Mouse (Mus musculus) forebrain, embryonic 11.5 days (tissue): Measurements from ENCODE around the gene Rpp14. TPM values are rescaled to one million over a fixed set of nuclear protein-coding genes. Genes with fewer than 3 reads are reported as not detected.

ENCODE experiments used
- ATAC-seq: fragments of 200-750 bp; cut with Nextera tagmentation; replicated peaks from 2 replicates; pipeline ENCODE4 v1.8.0; 2017; ENCODE audit warnings: moderate TSS enrichment; ENCODE audit not compliant: low FRiP score
- DNase-seq: peaks from one replicate; pipeline ENCODE4 v3.0.0-alpha.2; 2017; ENCODE audit warnings: low spot score
- H3K27ac ChIP-seq: fragments of 300-500 bp; sonication (generic); 2 replicates; pipeline ENCODE4 v1.5.1; 2014; ENCODE audit warnings: low read depth, low read length
- H3K27me3 ChIP-seq: fragments of 300-500 bp; sonication (generic); 2 replicates; pipeline ENCODE4 v1.6.1; 2014; ENCODE audit warnings: mild to moderate bottlenecking, low read length, mixed read lengths; ENCODE audit not compliant: control insufficient read depth, insufficient read depth
- H3K36me3 ChIP-seq: fragments of 300-500 bp; sonication (generic); 2 replicates; pipeline ENCODE4 v1.6.1; 2014; ENCODE audit warnings: mild to moderate bottlenecking, low read length, moderate library complexity, mixed read lengths; ENCODE audit not compliant: control insufficient read depth, insufficient read depth
- H3K4me1 ChIP-seq: fragments of 300-500 bp; sonication (generic); replicated peaks from 2 replicates; pipeline ENCODE4 v1.6.1; 2014; ENCODE audit warnings: low read length, mixed read lengths; ENCODE audit not compliant: control insufficient read depth, insufficient read depth
- H3K4me2 ChIP-seq: fragments of 300-500 bp; sonication (generic); 2 replicates; pipeline ENCODE4 v1.6.1; 2014; ENCODE audit warnings: low read depth, mild to moderate bottlenecking, low read length, moderate library complexity, mixed read lengths; ENCODE audit not compliant: severe bottlenecking
- H3K4me3 ChIP-seq: fragments of 300-500 bp; sonication (generic); 2 replicates; pipeline ENCODE4 v1.5.1; 2014; ENCODE audit warnings: low read depth, low read length
- H3K9ac ChIP-seq: fragments of 300-500 bp; sonication (generic); 2 replicates; pipeline ENCODE4 v1.6.1; 2014; ENCODE audit warnings: low read length
- H3K9me3 ChIP-seq: fragments of 300-500 bp; sonication (generic); 2 replicates; pipeline ENCODE4 v1.6.1; 2016; ENCODE audit warnings: low read length, mixed read lengths; ENCODE audit not compliant: control insufficient read depth
- WGBS: fragments of 180-500 bp; shearing (Covaris S2); extraction: QIAGEN DNeasy Blood & Tissue Kit; methylation state at CpG from one replicate; pipeline ENCODE4 v1.1.7; 2014; 5-methylcytosine and 5-hydroxymethylcytosine counted together
- polyA plus RNA-seq: library from polyadenylated mRNA; unstranded; fragments of >200 nt; fragmentation: Nextera tagmentation; extraction: Ambion mirVana; gene quantifications from 2 replicates; pipeline ENCODE4 v1.2.1, GENCODE M21; 2014

The Rpp14 gene
- 64.5 and 69.2 TPM in 2 replicates for polyA plus RNA-seq

GRCm38 (mm10) chr14:8080165-8080679, at the start of gene Rpp14:
Gene Rpp14, plus strand, starts transcription at chr14:8080367.
- ATAC-seq = peak; percentile 95
- WGBS = under 1% methylated on average over 47 of the region's 47 CpGs
- peak within 1 kb of the TSS; percentile 65 for H3K4me3 ChIP-seq

GRCm38 (mm10) chr14:8030535-8030934, 49.6 kb upstream of the Rpp14 start:
- no peak overlapping the region for H3K9ac ChIP-seq
- WGBS = 57% methylated on average over 4 of the region's 4 CpGs
- no peaks in the 10 kb centered on the region for H3K36me3 ChIP-seq
- H3K4me2 ChIP-seq = no peak overlapping the region
- H3K27ac ChIP-seq = no peak overlapping the region
- no peaks in the 10 kb centered on the region for H3K27me3 ChIP-seq
- DNase-seq (no peak), ATAC-seq (no peak)
- no peaks in the 10 kb centered on the region for H3K9me3 ChIP-seq
- peaks cover 2% of the 10 kb centered on the region; the same call in 1 of the 2 replicates for H3K4me1 ChIP-seq
- H3K4me3 ChIP-seq = no peak overlapping the region

More at GRCm38 (mm10) chr14:8080165-8080679, at the start of gene Rpp14:
- DNase-seq = peak; percentile 96
- peak within 1 kb of the TSS; percentile 79 for H3K27ac ChIP-seq
- H3K9me3 ChIP-seq = no peaks in the 10 kb centered on the region
- H3K36me3 ChIP-seq = no peaks in the 10 kb centered on the region
- peak within 1 kb of the TSS; percentile 75 for H3K4me2 ChIP-seq
- H3K27me3 ChIP-seq = no peaks in the 10 kb centered on the region
- no peaks in the 10 kb centered on the region for H3K4me1 ChIP-seq
- H3K9ac ChIP-seq = peak within 1 kb of the TSS; percentile 72

GRCm38 (mm10) chr14:8032087-8032944, 47.9 kb upstream of the Rpp14 start:
- H3K36me3 ChIP-seq = no peaks in the 10 kb centered on the region
- ATAC-seq (no peak), DNase-seq (no peak)
- H3K4me2 ChIP-seq = no peak overlapping the region
- H3K4me1 ChIP-seq = peaks cover 2% of the 10 kb centered on the region; the same call in 1 of the 2 replicates
- WGBS = 57% methylated on average over 13 of the region's 13 CpGs
- H3K27me3 ChIP-seq = no peaks in the 10 kb centered on the region
- H3K4me3 ChIP-seq = no peak overlapping the region
- H3K9me3 ChIP-seq = no peaks in the 10 kb centered on the region
- H3K9ac ChIP-seq = no peak overlapping the region
- no peak overlapping the region for H3K27ac ChIP-seq

GRCm38 (mm10) chr14:8034561-8034960, 45.6 kb upstream of the Rpp14 start:
- H3K36me3 ChIP-seq = no peaks in the 10 kb centered on the region
- H3K4me3 ChIP-seq = no peak overlapping the region
- no peak overlapping the region for H3K9ac ChIP-seq
- no peak overlapping the region for H3K27ac ChIP-seq
- no peaks in the 10 kb centered on the region for H3K27me3 ChIP-seq
- H3K4me2 ChIP-seq = no peak overlapping the region
- H3K9me3 ChIP-seq = no peaks in the 10 kb centered on the region
- peaks cover 2% of the 10 kb centered on the region; the same call in 1 of the 2 replicates for H3K4me1 ChIP-seq
- WGBS = 76% methylated on average over 5 of the region's 5 CpGs
- DNase-seq (no peak), ATAC-seq (no peak)

GRCm38 (mm10) chr14:8035951-8036350, 44.2 kb upstream of the Rpp14 start:
- no peak for ATAC-seq
- Histone ChIP-seq H3K36me3 (no peaks in the 10 kb centered on the region), H3K9ac (no peak overlapping the region), H3K4me1 (no peaks in the 10 kb centered on the region), H3K9me3 (no peaks in the 10 kb centered on the region), H3K4me3 (no peak overlapping the region), H3K4me2 (no peak overlapping the region), H3K27ac (no peak overlapping the region), H3K27me3 (no peaks in the 10 kb centered on the region)
- WGBS = 92% methylated on average over 6 of the region's 6 CpGs
- DNase-seq = no peak

- no peak overlapping the region for H3K9ac ChIP-seq
- WGBS = 62% methylated on average over 5 of the region's 5 CpGs
- ATAC-seq (no peak), DNase-seq (no peak)
- H3K4me2 ChIP-seq = no peak overlapping the region
- no peak overlapping the region for H3K4me3 ChIP-seq
- H3K27ac ChIP-seq = no peak overlapping the region
- no peaks in the 10 kb centered on the region for H3K9me3 ChIP-seq
- no peaks in the 10 kb centered on the region for H3K27me3 ChIP-seq
- H3K36me3 ChIP-seq = no peaks in the 10 kb centered on the region
- no peaks in the 10 kb centered on the region for H3K4me1 ChIP-seq
These were observed 43.8 kb upstream of the Rpp14 start for GRCm38 (mm10) chr14:8036406-8036805.

DNA sequence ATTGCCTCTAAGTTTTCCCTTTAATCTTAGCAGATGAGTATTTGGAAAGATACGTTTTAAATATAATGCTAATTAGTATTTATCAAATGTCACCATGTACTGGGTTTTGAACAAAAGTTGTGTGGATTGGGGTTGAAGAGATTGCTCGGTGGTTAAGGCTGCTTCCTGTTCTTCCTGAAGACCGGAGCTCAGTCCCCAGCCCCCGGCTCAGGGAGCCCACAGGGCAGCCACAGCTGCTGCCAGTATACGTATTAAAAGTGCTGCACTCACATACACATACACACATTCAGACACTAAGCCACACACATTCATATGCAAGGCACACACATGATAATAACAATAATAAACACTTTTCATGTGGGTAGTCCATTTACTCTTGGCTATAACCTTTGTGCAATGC, 42.0 kb upstream of the Rpp14 start:
- ATAC-seq = no peak
- Histone ChIP-seq H3K4me1 (no peaks in the 10 kb centered on the region), H3K4me3 (no peak overlapping the region), H3K9me3 (no peaks in the 10 kb centered on the region), H3K27ac (no peak overlapping the region), H3K27me3 (no peaks in the 10 kb centered on the region), H3K4me2 (no peak overlapping the region), H3K36me3 (no peaks in the 10 kb centered on the region), H3K9ac (no peak overlapping the region)
- WGBS = 82% methylated on average over 5 of the region's 5 CpGs
- DNase-seq = no peak

GRCm38 (mm10) chr14:8038791-8039448, 41.2 kb upstream of the Rpp14 start:
- WGBS = 87% methylated on average over 7 of the region's 7 CpGs
- H3K9me3 ChIP-seq = no peaks in the 10 kb centered on the region
- no peak overlapping the region for H3K27ac ChIP-seq
- no peaks in the 10 kb centered on the region for H3K36me3 ChIP-seq
- no peak overlapping the region for H3K4me3 ChIP-seq
- DNase-seq = no peak
- no peaks in the 10 kb centered on the region for H3K4me1 ChIP-seq
- no peak overlapping the region for H3K4me2 ChIP-seq
- ATAC-seq = no peak
- H3K27me3 ChIP-seq = no peaks in the 10 kb centered on the region
- H3K9ac ChIP-seq = no peak overlapping the region
